Mouse (Mus musculus) heart, embryonic 14.5 days (tissue): Measurements from ENCODE around the gene Atrnl1. TPM values are rescaled to one million over a fixed set of nuclear protein-coding genes. Genes with fewer than 3 reads are reported as not detected.

Experiments
- ATAC-seq: fragments of 200-750 bp; cut with Nextera tagmentation; 2 replicates; pipeline ENCODE4 v1.8.0; 2017; ENCODE audit warnings: low read depth, moderate TSS enrichment; ENCODE audit not compliant: insufficient number of reproducible peaks, insufficient read depth, low FRiP score
- H3K27ac ChIP-seq, 2 experiments: fragments of 200-500 bp in 1 of 2; fragments of 300-500 bp in 1 of 2; sonication (generic) in 1 of 2; replicated peaks in 1 of 2; 2 replicates each; pipeline ENCODE4 v1.5.1; 2012 to 2014; ENCODE audit warnings: low read depth in 2 of 2, low read length in 2 of 2, control low read depth in 1 of 2, mild to moderate bottlenecking in 1 of 2, mixed read lengths in 1 of 2; ENCODE audit not compliant: control insufficient read depth in 1 of 2, insufficient read depth in 1 of 2
- H3K27me3 ChIP-seq: fragments of 300-500 bp; sonication (generic); 2 replicates; pipeline ENCODE4 v1.6.1; 2014; ENCODE audit warnings: mild to moderate bottlenecking, low read length, control low read depth; ENCODE audit not compliant: control insufficient read depth, insufficient read depth
- H3K36me3 ChIP-seq: fragments of 300-500 bp; sonication (generic); 2 replicates; pipeline ENCODE4 v1.6.1; 2014; ENCODE audit warnings: mild to moderate bottlenecking, control low read depth, low read length, mixed read lengths; ENCODE audit not compliant: control insufficient read depth, insufficient read depth
- H3K4me1 ChIP-seq, 2 experiments: fragments of 200-500 bp in 1 of 2; fragments of 300-500 bp in 1 of 2; sonication (generic) in 1 of 2; 2 replicates each; pipeline ENCODE4 v1.6.1; 2012 to 2014; ENCODE audit warnings: low read length in 2 of 2, control low read depth in 1 of 2, mixed read lengths in 1 of 2; ENCODE audit not compliant: control insufficient read depth in 2 of 2, insufficient read depth in 2 of 2
- H3K4me2 ChIP-seq: fragments of 300-500 bp; sonication (generic); 2 replicates; pipeline ENCODE4 v1.6.1; 2014; ENCODE audit warnings: mild to moderate bottlenecking, low read length
- H3K4me3 ChIP-seq, 2 experiments: fragments of 200-500 bp in 1 of 2; fragments of 300-500 bp in 1 of 2; sonication (generic) in 1 of 2; 2 replicates each; pipeline ENCODE4 v1.5.1; 2012 to 2014; ENCODE audit warnings: low read length in 2 of 2, mild to moderate bottlenecking in 2 of 2, control low read depth in 1 of 2, low read depth in 1 of 2, moderate library complexity in 1 of 2; ENCODE audit not compliant: control insufficient read depth in 1 of 2, insufficient read depth in 1 of 2
- H3K9ac ChIP-seq: fragments of 300-500 bp; sonication (generic); 2 replicates; pipeline ENCODE4 v1.6.1; 2014; ENCODE audit warnings: mild to moderate bottlenecking, low read length
- H3K9me3 ChIP-seq: fragments of 300-500 bp; sonication (generic); 2 replicates; pipeline ENCODE4 v1.6.1; 2016; ENCODE audit warnings: low read length, control low read depth; ENCODE audit not compliant: control insufficient read depth
- WGBS: fragments of 180-500 bp; shearing (Covaris S2); extraction: QIAGEN DNeasy Blood & Tissue Kit; methylation state at CpG from one replicate; pipeline ENCODE4 v1.1.7; 2014; 5-methylcytosine and 5-hydroxymethylcytosine counted together
- polyA plus RNA-seq: library from polyadenylated mRNA; unstranded; fragments of >200 nt; fragmentation: Nextera tagmentation; extraction: Ambion mirVana; gene quantifications from 2 replicates; pipeline ENCODE4 v1.2.1, GENCODE M21; 2014

Gene Atrnl1
- polyA plus RNA-seq, 1 experiment from 2014 or later = 4.2 TPM

DNA sequence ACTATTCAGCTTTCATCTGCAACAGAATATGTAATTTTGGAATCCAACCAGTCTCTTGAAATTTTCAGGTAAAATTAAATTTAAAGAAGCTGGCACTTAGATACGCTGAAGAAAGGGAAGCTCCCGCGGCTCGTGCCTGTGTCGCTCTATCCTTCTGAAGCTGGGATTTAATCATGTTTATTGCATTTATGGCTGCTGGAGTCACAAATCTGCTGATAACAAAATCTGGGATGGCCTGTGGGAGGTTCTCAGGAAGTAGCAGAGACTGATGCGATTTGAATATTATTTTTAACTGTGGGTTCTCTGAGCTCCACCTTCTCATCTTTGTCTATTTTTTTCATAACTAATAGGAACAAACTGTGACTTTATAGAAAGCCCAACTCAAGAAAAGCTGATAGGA, 33.6 kb upstream of the Atrnl1 start:
- Histone ChIP-seq H3K27ac (no peak overlapping the region), H3K9me3 (no peaks in the 10 kb centered on the region), H3K4me3 (no peak overlapping the region), H3K4me2 (no peak overlapping the region), H3K36me3 (no peaks in the 10 kb centered on the region), H3K9ac (no peak overlapping the region), H3K27me3 (no peaks in the 10 kb centered on the region), H3K4me1 (0 out of 4 replicates have a peak, but pooled peaks cover 0 to 8% of the 10 kb centered on the region in 2 experiments)
- ATAC-seq = no peak
- WGBS = 84% methylated on average over 6 of the region's 6 CpGs

DNA sequence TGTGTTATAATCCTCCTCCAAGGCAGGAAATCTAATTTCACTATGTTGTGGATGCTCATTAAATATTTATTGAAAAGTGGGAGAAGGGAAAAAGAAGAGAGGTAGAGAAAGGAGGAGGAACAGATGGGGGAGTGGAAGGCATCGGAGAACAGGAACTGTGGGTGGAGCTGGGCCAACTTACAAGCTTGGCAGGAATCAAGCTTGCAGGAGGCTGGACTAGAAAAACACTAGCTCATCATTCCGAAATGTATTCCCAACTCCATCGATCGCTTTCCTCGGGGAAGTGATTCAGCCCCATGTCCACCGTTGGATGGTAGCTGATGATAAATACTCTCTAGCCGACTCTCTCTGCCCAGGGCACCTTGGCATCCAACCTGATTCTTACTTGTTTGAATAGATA, 29.9 kb upstream of the Atrnl1 start:
- Histone ChIP-seq H3K9me3 (no peaks in the 10 kb centered on the region), H3K4me2 (no peak overlapping the region), H3K9ac (no peak overlapping the region), H3K27ac (no peak overlapping the region), H3K4me3 (no peak overlapping the region), H3K4me1 (peaks cover 2 to 8% of the 10 kb centered on the region in 2 experiments; a peak in 1 of 4 replicates), H3K36me3 (no peaks in the 10 kb centered on the region), H3K27me3 (no peaks in the 10 kb centered on the region)
- no peak for ATAC-seq
- WGBS = 78% methylated on average over 7 of the region's 7 CpGs

DNA sequence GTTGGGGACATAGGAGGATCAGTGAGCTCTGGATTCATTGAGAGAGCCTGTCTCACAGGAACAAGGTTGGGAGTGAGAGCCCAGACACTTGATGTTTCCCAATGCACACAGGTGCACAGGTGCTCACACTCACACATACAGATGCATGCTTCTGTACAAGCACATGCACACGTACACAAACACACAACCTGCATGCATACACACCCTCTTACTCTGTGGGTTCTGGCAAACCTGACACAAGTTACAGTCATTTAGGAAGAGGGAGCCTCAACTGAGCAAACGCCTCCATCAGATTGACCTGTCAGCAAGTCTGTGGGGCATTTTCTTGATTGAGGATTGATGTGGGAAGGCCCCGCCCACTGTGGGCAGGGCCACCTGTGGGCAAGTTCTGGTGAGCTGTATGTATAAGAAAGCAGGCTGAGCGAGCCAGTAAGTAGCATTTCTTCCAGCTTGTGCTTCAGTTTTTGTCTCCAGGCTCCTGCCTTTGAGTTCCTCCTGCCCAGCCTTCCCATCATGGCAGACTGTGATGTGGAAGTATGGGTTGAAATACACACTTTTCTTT, 25.5 kb upstream of the Atrnl1 start:
- no peaks in the 10 kb centered on the region for H3K27me3 ChIP-seq
- no peak overlapping the region for H3K4me3 ChIP-seq
- no peak for ATAC-seq
- no peak overlapping the region for H3K9ac ChIP-seq
- H3K4me2 ChIP-seq = no peak overlapping the region
- WGBS = 59% methylated on average over 4 of the region's 4 CpGs
- no peak overlapping the region for H3K27ac ChIP-seq
- H3K4me1 ChIP-seq = peaks cover 2 to 3% of the 10 kb centered on the region in 2 experiments; a peak in 1 of 4 replicates
- H3K9me3 ChIP-seq = no peaks in the 10 kb centered on the region
- H3K36me3 ChIP-seq = no peaks in the 10 kb centered on the region

DNA sequence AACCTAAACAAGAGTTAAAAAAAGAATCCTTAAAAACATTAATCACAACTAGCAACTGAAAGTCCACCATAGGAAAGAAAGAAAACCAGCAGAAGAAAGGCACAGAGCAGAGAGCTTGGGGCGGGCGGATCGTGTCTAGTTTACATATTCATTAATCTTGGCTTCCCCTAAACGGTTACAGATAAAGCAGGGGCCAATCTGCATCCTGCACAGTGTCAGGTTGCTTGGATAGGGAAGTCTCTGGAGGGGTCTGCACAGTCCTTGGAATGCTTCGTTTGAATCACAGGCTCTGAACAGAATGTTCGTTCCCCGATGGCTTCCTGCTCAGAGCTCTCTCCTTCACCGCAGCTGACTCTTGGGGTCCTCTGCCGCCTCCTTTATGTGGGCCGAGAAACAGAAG, 24.7 kb upstream of the Atrnl1 start:
- H3K27ac ChIP-seq = no peak overlapping the region
- H3K36me3 ChIP-seq = no peaks in the 10 kb centered on the region
- no peaks in the 10 kb centered on the region for H3K27me3 ChIP-seq
- 16% methylated on average over 10 of the region's 10 CpGs for whole genome bisulfite sequencing
- H3K4me3 ChIP-seq = no peak overlapping the region
- peak overlapping the region; percentile 35 for H3K4me2 ChIP-seq
- peak overlapping the region; percentile 32; the same call in 1 of the 2 replicates for H3K9ac ChIP-seq
- peaks cover 2 to 3% of the 10 kb centered on the region in 2 experiments; a peak in 1 of 4 replicates for H3K4me1 ChIP-seq
- no peak for ATAC-seq
- no peaks in the 10 kb centered on the region for H3K9me3 ChIP-seq

DNA sequence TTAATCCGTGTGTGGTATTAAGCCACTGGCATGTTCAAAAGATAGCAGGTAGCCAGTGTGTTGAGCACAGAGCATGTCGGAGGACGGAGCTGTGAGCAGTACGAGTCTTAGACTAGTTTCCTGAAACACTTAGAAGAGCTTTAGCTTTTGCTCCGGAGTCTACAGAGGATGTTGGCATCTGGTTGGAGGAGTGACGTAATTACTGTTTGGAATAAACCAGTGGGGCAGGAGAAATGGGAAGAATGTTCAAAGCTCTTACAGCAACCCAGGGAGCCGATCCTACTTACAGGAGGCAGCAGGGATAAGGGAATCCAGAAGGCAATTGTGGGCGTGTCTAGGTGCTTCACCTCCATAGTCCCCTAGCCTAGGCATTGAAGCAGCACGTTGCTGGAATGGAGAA, 21.3 kb upstream of the Atrnl1 start:
- no peak for ATAC-seq
- H3K27ac ChIP-seq = no peak overlapping the region
- no peak overlapping the region for H3K4me3 ChIP-seq
- H3K27me3 ChIP-seq = no peaks in the 10 kb centered on the region
- no peak overlapping the region for H3K9ac ChIP-seq
- H3K36me3 ChIP-seq = no peaks in the 10 kb centered on the region
- WGBS = 56% methylated on average over 9 of the region's 9 CpGs
- peaks cover 2 to 3% of the 10 kb centered on the region in 2 experiments; a peak in 1 of 4 replicates for H3K4me1 ChIP-seq
- no peaks in the 10 kb centered on the region for H3K9me3 ChIP-seq
- no peak overlapping the region for H3K4me2 ChIP-seq

DNA sequence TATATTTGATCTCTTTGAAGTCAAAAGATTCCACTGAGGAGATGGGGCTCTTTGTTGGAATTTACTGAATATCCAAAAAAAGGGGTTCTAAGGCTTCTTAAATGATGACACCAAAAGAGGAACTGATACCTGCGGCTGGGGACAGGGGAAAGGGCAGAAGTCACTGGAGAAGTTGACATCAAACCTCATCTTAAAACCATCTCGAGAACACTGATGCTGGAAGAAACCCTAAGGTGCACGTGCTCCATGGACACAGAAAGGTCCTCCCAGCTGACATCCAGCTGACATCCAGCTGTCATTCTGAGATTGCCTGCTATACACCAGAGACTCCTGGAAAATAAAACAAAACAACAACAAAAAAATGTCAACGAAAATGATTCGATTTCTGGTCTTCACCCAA, 19.9 kb upstream of the Atrnl1 start:
- H3K27ac ChIP-seq = no peak overlapping the region
- no peaks in the 10 kb centered on the region for H3K36me3 ChIP-seq
- H3K4me3 ChIP-seq = no peak overlapping the region
- H3K27me3 ChIP-seq = no peaks in the 10 kb centered on the region
- no peak overlapping the region for H3K9ac ChIP-seq
- H3K9me3 ChIP-seq = no peaks in the 10 kb centered on the region
- peaks cover under 1 to 3% of the 10 kb centered on the region in 2 experiments; a peak in 1 of 4 replicates for H3K4me1 ChIP-seq
- 78% methylated on average over 5 of the region's 5 CpGs for WGBS
- H3K4me2 ChIP-seq = no peak overlapping the region
- ATAC-seq = no peak

DNA sequence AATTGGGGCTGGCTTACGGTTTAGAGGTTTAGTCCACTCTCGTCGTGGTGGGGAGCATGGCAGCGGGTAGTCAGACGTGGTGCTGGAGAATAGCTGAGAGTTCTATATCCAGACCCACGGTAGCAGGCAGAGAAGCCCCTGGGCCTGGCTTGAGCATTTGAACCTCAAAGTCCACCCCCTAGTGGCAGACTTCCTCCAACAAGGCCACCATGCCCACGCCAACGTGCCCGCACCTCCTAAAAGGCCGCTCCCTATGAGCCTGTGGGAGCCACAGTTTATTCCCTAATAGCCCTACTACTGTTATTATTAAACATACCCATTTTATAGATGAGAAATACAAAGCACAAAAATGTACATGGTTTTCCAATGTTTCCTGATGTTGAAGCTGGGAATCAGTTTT, 19.2 kb upstream of the Atrnl1 start:
- H3K36me3 ChIP-seq = no peaks in the 10 kb centered on the region
- H3K4me2 ChIP-seq = no peak overlapping the region
- no peaks in the 10 kb centered on the region for H3K4me1 ChIP-seq
- no peak overlapping the region for H3K4me3 ChIP-seq
- no peak overlapping the region for H3K9ac ChIP-seq
- no peaks in the 10 kb centered on the region for H3K9me3 ChIP-seq
- ATAC-seq = no peak
- 81% methylated on average over 10 of the region's 10 CpGs for WGBS
- H3K27me3 ChIP-seq = no peaks in the 10 kb centered on the region
- H3K27ac ChIP-seq = no peak overlapping the region

DNA sequence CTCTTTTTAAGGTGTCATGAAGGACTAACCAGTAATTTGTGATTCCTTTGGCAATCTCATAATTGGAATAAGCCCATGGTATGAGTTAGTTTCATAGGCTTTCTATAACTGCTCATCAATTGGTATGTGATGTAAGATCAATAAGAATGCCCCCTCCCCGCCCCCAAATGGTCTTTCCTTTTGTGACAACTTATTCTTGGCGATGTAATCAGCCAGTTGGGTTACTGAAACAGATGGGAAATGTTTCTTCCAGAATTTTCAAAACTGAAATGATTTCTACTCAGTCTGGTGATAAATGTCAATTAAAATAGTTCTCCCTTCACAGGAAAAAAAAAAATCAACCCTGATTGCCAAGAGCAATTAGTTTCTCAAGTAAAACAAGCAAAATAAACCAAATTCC, 18.5 kb upstream of the Atrnl1 start:
- no peak overlapping the region for H3K4me2 ChIP-seq
- H3K4me1 ChIP-seq = no peaks in the 10 kb centered on the region
- no peaks in the 10 kb centered on the region for H3K9me3 ChIP-seq
- 80% methylated on average over 2 of the region's 2 CpGs for WGBS
- no peak overlapping the region for H3K4me3 ChIP-seq
- ATAC-seq = no peak
- H3K27me3 ChIP-seq = no peaks in the 10 kb centered on the region
- H3K9ac ChIP-seq = no peak overlapping the region
- no peaks in the 10 kb centered on the region for H3K36me3 ChIP-seq
- no peak overlapping the region for H3K27ac ChIP-seq
